Mouse (Mus musculus) megakaryocyte, embryonic 14.5 days (primary cell): Measurements from ENCODE around the gene Plxnc1.

ENCODE experiments used
- FLI1 ChIP-seq: IDR thresholded peaks from 2 replicates; pipeline ENCODE4 v1.6.1; 2012; ENCODE audit warnings: low read length, inconsistent platforms, mixed read lengths
- GATA1 ChIP-seq: IDR thresholded peaks from 3 replicates; pipeline ENCODE4 v1.6.1; 2012; ENCODE audit warnings: mixed read lengths, low read length, inconsistent platforms, borderline replicate concordance

DNA sequence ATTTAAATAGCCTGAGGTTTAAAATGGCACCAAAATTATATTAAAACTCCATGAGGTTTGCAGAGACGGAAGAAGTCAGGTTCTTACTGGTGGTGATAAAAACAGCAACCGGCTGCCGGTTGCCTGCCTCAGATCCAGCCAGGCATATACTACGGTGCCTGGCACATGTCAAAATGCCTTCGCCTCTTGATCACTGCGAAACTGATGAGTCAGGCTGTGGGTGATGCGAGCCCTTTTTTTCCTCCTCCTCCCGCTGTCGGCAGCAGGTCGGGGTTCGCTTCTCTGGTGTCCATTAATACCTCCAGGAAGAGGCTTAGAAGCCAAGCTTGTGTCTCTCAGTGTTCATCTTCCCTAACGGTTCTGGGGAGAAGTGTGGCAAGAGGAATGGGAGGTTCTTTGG is 25.1 kb downstream of the Plxnc1 start:
- no peak for TF ChIP-seq GATA1
- TF ChIP-seq FLI1: no peak
